Mouse (Mus musculus): ENCODE measurements around the gene Setd5.

Setd5 gene

GRCm38 (mm10) chr6:113076686-113077516, at the start of gene Setd5:
Gene Setd5 (plus strand): TSS chr6:113077365.
- DNase-seq (ENCODE audit: low spot score) = peak; percentile 94

GRCm38 (mm10) chr6:113027446-113027845, 49.7 kb upstream of the Setd5 start:
- DNase-seq (ENCODE audit: low spot score) = no peak

GRCm38 (mm10) chr6:113029006-113029405, 48.2 kb upstream of the Setd5 start:
- no peak for DNase-seq (ENCODE audit: low spot score)

- DNase-seq (ENCODE audit: low spot score) = no peak
Observed at GRCm38 (mm10) chr6:113030553-113030952, 46.6 kb upstream of the Setd5 start.

GRCm38 (mm10) chr6:113030970-113031660, 46.0 kb upstream of the Setd5 start:
- DNase-seq (ENCODE audit: low spot score) = no peak

GRCm38 (mm10) chr6:113032121-113032520, 45.0 kb upstream of the Setd5 start:
- DNase-seq (ENCODE audit: low spot score) = no peak

GRCm38 (mm10) chr6:113033185-113033584, 44.0 kb upstream of the Setd5 start:
- no peak for DNase-seq (ENCODE audit: low spot score)

GRCm38 (mm10) chr6:113034466-113034865, 42.7 kb upstream of the Setd5 start:
- no peak for DNase-seq (ENCODE audit: low spot score)

- no peak for DNase-seq (ENCODE audit: low spot score)
Observed at GRCm38 (mm10) chr6:113036463-113037175, 40.5 kb upstream of the Setd5 start.

- peak; percentile 40 for DNase-seq (ENCODE audit: low spot score)
Observed at GRCm38 (mm10) chr6:113037946-113038734, 39.0 kb upstream of the Setd5 start.

GRCm38 (mm10) chr6:113038735-113039058, 38.5 kb upstream of the Setd5 start:
- no peak for DNase-seq (ENCODE audit: low spot score)

GRCm38 (mm10) chr6:113040319-113040718, 36.8 kb upstream of the Setd5 start:
- DNase-seq (ENCODE audit: low spot score) = no peak

- DNase-seq (ENCODE audit: low spot score) = no peak
Observed at GRCm38 (mm10) chr6:113041215-113041990, 35.8 kb upstream of the Setd5 start.

GRCm38 (mm10) chr6:113045575-113045974, 31.6 kb upstream of the Setd5 start:
- DNase-seq (ENCODE audit: low spot score) = no peak

- DNase-seq (ENCODE audit: low spot score) = peak; percentile 90
Observed at GRCm38 (mm10) chr6:113046041-113046975, 30.9 kb upstream of the Setd5 start, which contains the start of gene Thumpd3. Gene Thumpd3 (plus strand): TSS chr6:113046225.

GRCm38 (mm10) chr6:113047016-113047746, 30.0 kb upstream of the Setd5 start:
- no peak for DNase-seq (ENCODE audit: low spot score)

GRCm38 (mm10) chr6:113048371-113048770, 28.8 kb upstream of the Setd5 start:
- DNase-seq (ENCODE audit: low spot score) = no peak

- no peak for DNase-seq (ENCODE audit: low spot score)
Observed at GRCm38 (mm10) chr6:113049159-113049558, 28.0 kb upstream of the Setd5 start.

- no peak for DNase-seq (ENCODE audit: low spot score)
Observed at GRCm38 (mm10) chr6:113052972-113053371, 24.2 kb upstream of the Setd5 start.
